Mouse (Mus musculus) kidney, postnatal 4 days (tissue): ENCODE measurements at regions not wholly inside any gene's neighbourhood (a gene's known extent, or its start where the extent isn't known, plus 50 kb on each side); places are given as distances from the start of the nearest gene placed in this dataset.
A peak's percentile ranks its signal among the peaks of the same experiment; 100 is the strongest.

ENCODE experiments used
- DNase-seq, 2 experiments: peaks; one replicate each; pipeline ENCODE4 v3.0.0; 2021; ENCODE audit warnings: mixed read lengths in 2 of 2

- no peak for DNase-seq
Observed at GRCm38 (mm10) chr2:8628007-8628406, 1118.6 kb upstream of the Celf2 start.

GRCm38 (mm10) chr2:8628485-8629208 is 1119.3 kb upstream of the Celf2 start:
- DNase-seq: no peak

DNA sequence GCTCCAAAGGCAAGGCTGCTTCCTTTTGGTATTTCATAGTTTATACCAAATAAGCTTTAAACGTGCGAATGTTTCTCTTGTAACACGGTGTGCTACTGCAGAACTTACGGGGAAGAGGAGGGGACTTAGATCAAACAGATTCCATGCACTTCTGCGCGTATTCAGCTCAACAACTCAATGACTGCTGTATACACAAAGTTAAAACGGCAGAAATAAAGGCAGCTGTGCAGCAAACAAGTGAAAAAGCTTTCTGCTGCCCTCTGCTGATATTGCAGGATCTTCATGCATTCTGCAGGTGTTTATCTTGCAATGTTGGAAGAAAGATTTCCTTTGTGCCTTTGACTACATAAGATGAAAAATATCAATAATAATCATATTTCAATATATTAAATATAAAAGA is 1128.7 kb upstream of the Celf2 start:
- DNase-seq: peak in 1 of 2 experiments; percentile 4

DNA sequence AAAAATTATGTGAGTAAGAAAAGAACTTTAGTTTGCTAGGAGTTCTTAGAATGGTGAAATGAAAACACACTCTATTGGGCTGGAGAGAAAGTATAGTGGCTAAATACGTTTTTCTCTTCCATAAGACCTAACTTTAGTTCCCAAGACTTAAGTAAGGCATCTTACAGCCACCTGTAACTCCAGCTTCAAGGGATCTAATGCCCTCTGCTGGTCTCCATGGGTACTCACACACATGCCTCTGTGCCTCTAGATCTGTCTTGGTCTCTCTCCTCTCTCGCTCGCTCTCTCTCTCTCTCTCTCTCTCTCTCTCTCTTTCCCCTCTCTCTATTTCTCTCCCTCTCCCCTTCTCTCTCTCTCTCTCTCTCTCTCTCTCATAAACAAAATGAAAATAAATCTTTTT is 1129.9 kb upstream of the Celf2 start:
- peak; percentile 8 to 19 for DNase-seq

DNA sequence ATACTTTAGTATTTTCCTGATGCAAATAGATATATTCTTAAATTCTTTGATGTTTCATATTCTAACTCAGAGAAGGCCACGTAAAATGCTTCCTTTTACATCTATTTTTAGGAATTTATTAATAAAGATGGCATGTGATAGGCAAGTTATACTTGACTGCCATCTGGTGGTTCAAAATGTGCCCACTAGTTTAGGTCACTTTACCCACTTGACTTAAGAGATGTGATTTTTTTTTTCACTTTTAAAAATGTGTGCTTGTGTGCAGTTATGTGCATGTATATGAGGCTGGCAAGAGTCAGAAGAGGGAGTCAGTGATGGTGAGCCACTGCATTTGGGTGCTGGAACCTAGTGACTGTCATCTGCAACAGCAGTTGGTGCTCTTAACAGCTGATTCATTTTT is 1136.1 kb upstream of the Celf2 start:
- peak in 1 of 2 experiments; percentile 2 for DNase-seq

GRCm38 (mm10) chr2:8660544-8660943 is 1151.2 kb upstream of the Celf2 start:
- DNase-seq: no peak

- DNase-seq: peak; percentile 79
Observed at GRCm38 (mm10) chr2:8673751-8674378, 1164.5 kb upstream of the Celf2 start.

DNA sequence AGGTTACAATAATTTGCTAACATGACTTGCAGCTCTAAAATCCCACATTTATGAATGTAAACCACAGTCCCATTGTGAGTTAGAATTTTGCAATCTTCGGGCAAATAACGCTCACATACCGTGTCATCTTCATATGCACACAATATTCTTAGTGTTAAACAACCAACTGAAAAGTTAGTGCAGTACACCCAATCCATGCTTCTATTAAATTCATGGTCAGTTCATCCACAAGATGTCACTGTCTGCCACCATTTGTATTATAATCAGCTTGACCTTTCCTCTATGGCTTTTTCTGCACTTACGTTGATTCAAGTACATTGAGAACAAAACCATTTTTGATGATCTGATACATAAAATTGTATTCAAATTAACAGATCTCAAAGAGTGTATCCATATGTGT is 1166.2 kb upstream of the Celf2 start:
- DNase-seq: no peak

- peak; percentile 41 to 63 for DNase-seq
Observed at GRCm38 (mm10) chr2:8676546-8676945, 1167.2 kb upstream of the Celf2 start.

- DNase-seq: no peak
Observed at GRCm38 (mm10) chr2:8690846-8691643, 1181.7 kb upstream of the Celf2 start.

DNA sequence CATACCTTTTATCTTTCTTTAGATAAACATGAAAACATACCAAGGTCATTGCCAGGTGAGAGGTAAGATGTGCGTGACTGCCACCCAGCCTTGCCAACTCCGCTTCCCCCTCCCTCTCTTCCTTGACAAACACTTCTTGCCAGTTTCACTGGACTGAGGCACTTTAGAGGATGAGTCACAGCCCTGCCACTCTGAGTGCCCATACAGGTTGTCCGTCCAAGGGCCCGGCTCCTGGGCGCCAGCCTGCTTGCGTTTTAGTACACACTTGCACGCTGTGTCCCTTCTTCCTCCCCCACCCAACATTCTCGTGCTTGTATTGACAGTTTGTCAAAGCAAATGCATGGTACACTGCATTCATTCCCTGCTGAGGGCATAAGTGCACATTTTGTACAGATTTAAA is 1151.7 kb upstream of the 4930412O13Rik start:
- peak; percentile 8 to 19 for DNase-seq

GRCm38 (mm10) chr2:8754142-8754541 is 1126.9 kb upstream of the 4930412O13Rik start:
- peak; percentile 51 to 55 for DNase-seq

GRCm38 (mm10) chr2:8756546-8756945 is 1124.5 kb upstream of the 4930412O13Rik start:
- DNase-seq: peak; percentile 8 to 24

GRCm38 (mm10) chr2:8770636-8771035 is 1110.4 kb upstream of the 4930412O13Rik start:
- DNase-seq: no peak

GRCm38 (mm10) chr2:8781152-8781935 is 1099.7 kb upstream of the 4930412O13Rik start:
- DNase-seq: no peak

- DNase-seq: no peak
Observed at GRCm38 (mm10) chr2:8782225-8782624, 1098.8 kb upstream of the 4930412O13Rik start.

DNA sequence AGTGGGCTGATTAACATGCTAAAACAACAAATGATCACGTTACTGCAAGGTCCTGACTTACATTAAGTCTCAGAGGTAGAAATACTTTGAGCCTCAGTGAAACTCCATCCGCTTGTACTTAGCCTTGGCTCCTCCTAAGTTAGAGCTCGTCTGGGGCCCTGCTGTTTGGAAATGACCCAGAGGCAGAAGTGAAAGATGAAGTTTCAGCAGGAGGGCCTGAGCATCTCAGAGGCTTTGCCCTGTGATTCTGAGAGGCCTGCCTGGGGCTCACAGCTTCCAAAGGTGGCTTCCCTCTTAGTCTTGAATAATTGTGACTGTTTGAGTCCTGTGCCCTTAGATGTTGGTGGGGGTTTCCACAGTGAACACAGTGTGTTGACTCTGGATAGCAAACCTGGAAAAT is 1079.0 kb upstream of the 4930412O13Rik start:
- no peak for DNase-seq

- DNase-seq: no peak
Observed at GRCm38 (mm10) chr2:8809609-8810008, 1071.4 kb upstream of the 4930412O13Rik start.

DNA sequence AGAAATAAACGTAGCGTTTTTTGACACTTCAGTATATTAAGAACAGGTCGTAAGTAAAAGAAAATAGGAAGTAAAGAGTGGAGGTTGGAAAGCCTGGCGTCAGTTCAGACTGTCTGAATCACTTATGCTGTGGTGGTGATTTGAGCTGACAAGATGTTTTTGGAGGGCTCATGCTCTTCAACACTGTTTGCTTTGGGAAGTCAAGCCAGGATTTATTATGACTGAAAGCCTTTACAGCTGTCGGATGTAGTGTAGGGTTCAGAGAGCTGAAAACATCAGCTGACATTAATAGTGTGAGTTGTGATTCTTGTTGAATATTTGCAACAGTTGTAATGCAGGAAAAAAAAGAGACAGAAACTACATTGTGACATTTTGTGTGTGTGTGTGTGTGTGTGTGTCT is 1062.9 kb upstream of the 4930412O13Rik start:
- peak in 1 of 2 experiments; percentile 4 for DNase-seq

DNA sequence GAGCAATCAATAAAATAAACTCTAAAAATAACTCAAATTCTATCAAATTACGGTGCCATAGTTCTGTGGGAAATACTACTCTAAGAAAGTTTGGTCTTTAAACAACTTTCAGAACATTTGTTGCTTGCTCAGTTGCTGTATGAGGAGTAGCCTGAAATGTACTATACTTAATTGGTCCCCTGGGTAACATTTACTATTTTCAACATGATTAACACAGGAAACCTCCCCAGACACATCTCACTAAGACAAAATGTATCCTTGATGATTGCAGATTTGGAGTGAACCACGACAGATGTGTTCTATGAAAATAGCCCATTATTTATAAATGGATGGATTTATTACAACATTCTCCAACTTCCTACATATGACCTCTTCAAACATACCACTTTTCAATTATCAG is 1055.6 kb upstream of the 4930412O13Rik start:
- no peak for DNase-seq
